Mouse (Mus musculus) layer of hippocampus, postnatal 14 days (tissue): ENCODE results near the gene Atp5g1. TPM values are rescaled to one million over a fixed set of nuclear protein-coding genes. Genes with fewer than 3 reads are reported as not detected.
A peak's percentile ranks its signal among the peaks of the same experiment; 100 is the strongest.
"Not testable (repeated sequence)": the region's sequence is repeated elsewhere in the genome, so short reads cannot be mapped to it uniquely, and the experiment has no call there.

Experiments
- DNase-seq, 2 experiments: peaks; one replicate each; pipeline ENCODE4 v3.0.0; 2021 to 2022; ENCODE audit warnings: low spot score in 2 of 2, mixed read lengths in 1 of 2
- long read RNA-seq, 2 experiments: library from polyadenylated mRNA; stranded (forward); transcript quantifications; one replicate each; pipeline ENCODE4 v2.0.0; 2021
- total RNA-seq, 2 experiments: library from RNA; stranded (reverse); gene quantifications; 2 replicates each; pipeline ENCODE4 v1.2.3; 2021

Gene Atp5g1
- total RNA-seq = 100 to 1,000 TPM; 585 to 616 TPM
- long read RNA-seq, experiment 1, full-length matches to known transcripts = 256 of 280 reads
- long read RNA-seq, experiment 1, partial matches to known transcripts = 22 of 280 reads
- long read RNA-seq, experiment 1, other reads (novel, unspliced or antisense) = 2 of 280 reads
- long read RNA-seq, experiment 2, full-length matches to known transcripts = 715 of 744 reads
- long read RNA-seq, experiment 2, partial matches to known transcripts = 21 of 744 reads
- long read RNA-seq, experiment 2, other reads (novel, unspliced or antisense) = 8 of 744 reads

DNA sequence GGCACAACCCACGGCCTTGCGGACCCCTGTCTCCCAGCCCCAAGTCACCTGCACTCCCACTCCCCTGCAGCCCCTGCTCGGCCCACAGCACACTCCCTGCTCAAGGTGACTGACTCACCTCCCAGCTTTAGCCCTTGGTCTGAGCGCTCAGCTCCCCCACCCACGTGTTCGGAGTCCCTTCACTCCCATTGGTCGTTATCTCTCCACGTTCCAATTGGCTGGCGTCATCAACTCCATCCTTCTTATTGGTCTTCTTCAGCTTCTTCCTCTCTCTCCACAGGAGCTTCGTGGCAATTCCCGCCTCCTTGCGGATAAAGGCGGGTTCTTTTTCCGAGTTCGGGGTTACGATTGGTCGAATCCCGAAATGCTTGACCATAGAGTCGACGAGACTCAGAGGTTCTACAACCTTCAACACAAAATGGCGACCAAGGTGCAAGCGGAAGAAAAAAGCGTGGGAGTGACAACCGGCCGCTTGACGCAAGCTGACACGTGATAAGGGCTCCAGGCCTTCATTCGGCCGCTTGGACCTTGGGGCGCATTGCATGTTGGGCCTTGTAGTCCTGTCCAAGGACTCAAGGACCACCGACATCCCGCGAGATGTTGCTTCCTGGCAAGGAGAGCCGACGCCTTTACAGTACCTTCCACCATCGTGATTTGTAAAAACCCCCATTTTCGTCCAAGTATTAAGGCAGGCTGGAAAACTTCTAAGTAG is at the start of gene Atp5g1:
Gene Atp5g1, minus strand, starts transcription at position 162 of the 712 bp plus-strand sequence.
- DNase-seq = peak; percentile 98 to 100

GRCm38 (mm10) chr11:96124052-96124914 is 48.8 kb upstream of the Atp5g1 start:
- peak in 1 of 2 experiments; percentile 8 for DNase-seq

GRCm38 (mm10) chr11:96122806-96123205 is 47.3 kb upstream of the Atp5g1 start:
- DNase-seq = not testable (repeated sequence)

- no peak for DNase-seq
Observed at GRCm38 (mm10) chr11:96119401-96119800, 43.9 kb upstream of the Atp5g1 start.

DNA sequence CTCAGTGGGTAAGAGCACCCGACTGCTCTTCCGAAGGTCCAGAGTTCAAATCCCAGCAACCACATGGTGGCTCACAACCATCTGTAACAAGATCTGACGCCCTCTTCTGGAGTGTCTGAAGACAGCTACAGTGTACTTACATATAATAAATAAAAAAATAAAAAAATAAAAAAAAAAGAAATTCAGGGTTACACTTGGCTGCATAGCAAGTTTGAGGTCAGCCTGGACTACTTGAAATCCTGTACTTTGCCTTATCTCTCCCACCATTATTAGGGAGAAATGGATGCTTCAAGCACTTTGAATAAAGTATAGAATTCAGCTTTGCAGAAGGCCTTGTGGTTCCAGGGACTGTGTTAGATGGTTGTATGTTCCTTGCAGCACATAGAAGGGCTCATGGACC is 41.5 kb upstream of the Atp5g1 start:
- not testable (repeated sequence) for DNase-seq

DNA sequence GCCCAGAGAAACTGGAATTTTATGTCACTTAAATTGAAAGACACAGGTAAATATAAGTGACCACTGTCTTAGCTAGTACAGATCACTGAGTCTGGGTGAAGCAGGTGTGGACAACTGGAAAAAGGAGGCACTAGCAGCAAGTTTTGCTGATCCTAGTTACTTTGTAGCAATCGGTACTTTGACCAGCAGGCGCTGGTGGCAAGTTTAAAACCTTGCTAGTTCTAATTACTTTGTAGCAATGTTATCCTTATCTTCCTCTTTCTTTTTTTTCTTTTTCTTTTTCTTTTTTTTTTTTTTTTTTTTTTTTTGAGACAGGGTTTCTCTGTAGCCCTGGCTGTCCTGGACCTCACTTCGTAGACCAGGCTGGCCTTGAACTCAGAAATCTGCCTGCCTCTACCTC is 40.6 kb upstream of the Atp5g1 start:
- no peak for DNase-seq

GRCm38 (mm10) chr11:96115416-96115815 is 39.9 kb upstream of the Atp5g1 start:
- DNase-seq = no peak

- DNase-seq = no peak
Observed at GRCm38 (mm10) chr11:96114077-96114476, 38.6 kb upstream of the Atp5g1 start.

DNA sequence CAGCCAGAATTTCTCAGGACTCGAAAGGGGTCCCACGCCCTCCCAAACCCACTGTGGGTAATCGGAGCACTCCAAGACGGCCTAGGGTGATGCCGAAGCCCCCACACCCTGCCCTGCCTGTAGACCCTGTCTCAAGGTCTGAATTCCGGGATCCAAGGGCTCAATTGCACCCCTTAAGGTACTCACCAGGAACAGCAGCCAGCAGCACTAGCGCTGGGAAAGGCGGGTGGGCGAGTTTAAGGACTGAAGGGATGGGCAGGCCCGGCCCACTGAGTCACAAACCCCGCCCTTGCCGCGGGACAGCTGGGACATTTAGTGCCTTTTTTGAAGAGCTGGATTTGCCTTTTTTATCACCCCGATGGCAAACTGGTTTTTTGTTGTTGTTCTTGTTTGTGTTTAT is 36.3 kb upstream of the Atp5g1 start, which contains the start of gene Calcoco2:
Gene Calcoco2, minus strand, starts transcription at position 214 of the 400 bp plus-strand sequence.
- DNase-seq = no peak

DNA sequence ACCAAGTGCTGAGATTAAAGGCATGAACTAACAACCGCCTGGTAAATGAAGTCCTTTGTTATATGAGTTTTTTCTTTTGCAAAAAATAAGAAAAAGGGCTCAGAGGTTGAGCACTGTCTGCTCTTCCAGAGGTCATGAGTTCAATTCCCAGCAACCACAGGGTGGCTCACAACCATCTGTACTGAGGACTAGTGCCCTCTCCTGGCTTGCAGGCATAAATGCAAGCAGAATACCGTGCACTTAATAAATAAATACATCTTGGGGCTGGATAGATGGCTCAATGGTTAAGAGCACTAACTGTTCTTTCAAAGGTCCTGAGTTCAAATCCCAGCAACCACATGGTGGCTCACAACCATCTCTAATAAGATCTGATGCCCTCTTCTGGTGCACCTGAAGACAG is 35.5 kb upstream of the Atp5g1 start:
- DNase-seq = not testable (repeated sequence)

DNA sequence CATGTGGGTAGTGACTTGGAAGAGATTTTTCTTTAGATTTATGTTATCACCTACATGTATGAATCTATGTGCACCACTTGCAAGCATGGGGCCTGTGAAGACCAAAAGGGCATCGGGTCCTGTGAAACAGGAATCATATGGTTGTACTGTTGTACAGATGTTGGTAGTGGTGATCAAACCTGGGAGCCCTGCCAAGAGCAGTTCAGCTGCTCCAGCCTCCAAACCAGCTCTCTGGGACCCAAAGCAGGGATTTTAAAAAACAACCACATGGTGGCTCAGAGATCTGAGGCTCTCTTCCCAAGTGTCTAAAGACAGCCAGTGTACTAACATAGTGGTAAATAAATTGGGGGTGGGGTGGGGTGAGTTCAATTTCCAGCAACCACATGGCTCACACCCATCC is 32.9 kb upstream of the Atp5g1 start:
- DNase-seq = no peak

GRCm38 (mm10) chr11:96093361-96093760 is 17.9 kb upstream of the Atp5g1 start:
- DNase-seq = no peak

- DNase-seq = no peak
Observed at GRCm38 (mm10) chr11:96092674-96093291, 17.3 kb upstream of the Atp5g1 start.

- no peak for DNase-seq
Observed at GRCm38 (mm10) chr11:96091073-96091472, 15.6 kb upstream of the Atp5g1 start.

DNA sequence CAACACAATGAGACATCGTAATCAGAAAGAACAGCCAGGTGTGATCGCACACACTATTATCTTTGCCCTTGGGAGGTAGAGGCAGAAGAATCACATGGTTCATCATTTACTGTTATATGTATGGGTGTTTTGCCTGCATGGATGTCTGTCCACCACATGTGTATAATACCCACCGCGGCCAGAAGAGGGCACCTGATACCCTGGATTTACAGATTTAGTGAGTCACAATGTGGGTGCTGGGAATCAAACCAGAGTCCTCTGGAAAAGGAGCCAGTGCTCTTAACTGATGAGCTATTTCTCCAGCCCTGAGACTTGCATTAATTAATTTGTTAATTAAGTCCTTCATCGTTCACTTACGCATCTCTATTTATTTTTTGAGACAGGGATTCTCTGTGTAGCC is 12.5 kb upstream of the Atp5g1 start:
- DNase-seq = no peak

GRCm38 (mm10) chr11:96082682-96083081 is 7.2 kb upstream of the Atp5g1 start:
- no peak for DNase-seq

GRCm38 (mm10) chr11:96080736-96081135 is 5.3 kb upstream of the Atp5g1 start:
- DNase-seq = no peak

- DNase-seq = no peak
Observed at GRCm38 (mm10) chr11:96076221-96077105, 993 bp upstream of the Atp5g1 start.

- DNase-seq = peak in 1 of 2 experiments; percentile 22
Observed at GRCm38 (mm10) chr11:96075177-96075508, 327 bp downstream of the Atp5g1 start.
